Mouse (Mus musculus) lung, postnatal 0 days (tissue): ENCODE measurements around the gene Plxnb2. TPM values are rescaled to one million over a fixed set of nuclear protein-coding genes. Genes with fewer than 3 reads are reported as not detected.

Source experiments
- ATAC-seq: fragments of 200-750 bp; cut with Nextera tagmentation; 2 replicates; pipeline ENCODE4 v1.8.0; 2017; ENCODE audit warnings: moderate library complexity
- DNase-seq: peaks from one replicate; pipeline ENCODE4 v3.0.0-alpha.2; 2016; ENCODE audit warnings: low spot score
- H3K27ac ChIP-seq: fragments of 300-500 bp; sonication (generic); 2 replicates; pipeline ENCODE4 v1.5.1; 2014; ENCODE audit warnings: antibody characterized with exemption, mild to moderate bottlenecking, low read length, mixed read lengths
- H3K27me3 ChIP-seq: fragments of 300-500 bp; sonication (generic); replicated peaks from 2 replicates; pipeline ENCODE4 v1.6.1; 2014; ENCODE audit warnings: low read length, mixed read lengths; ENCODE audit not compliant: insufficient read depth
- H3K36me3 ChIP-seq: fragments of 300-500 bp; sonication (generic); 2 replicates; pipeline ENCODE4 v1.6.1; 2014; ENCODE audit warnings: low read length, mixed read lengths; ENCODE audit not compliant: insufficient read depth
- H3K4me1 ChIP-seq: fragments of 300-500 bp; sonication (generic); 2 replicates; pipeline ENCODE4 v1.6.1; 2014; ENCODE audit warnings: antibody characterized with exemption, low read depth, low read length, mixed read lengths; ENCODE audit not compliant: insufficient read depth
- H3K4me2 ChIP-seq: fragments of 300-500 bp; sonication (generic); replicated peaks from 2 replicates; pipeline ENCODE4 v1.6.1; 2014; ENCODE audit warnings: low read depth, mild to moderate bottlenecking, low read length, moderate library complexity, mixed read lengths
- H3K4me3 ChIP-seq: fragments of 300-500 bp; sonication (generic); 2 replicates; pipeline ENCODE4 v1.5.1; 2014; ENCODE audit warnings: low read depth, low read length
- H3K9ac ChIP-seq: fragments of 300-500 bp; sonication (generic); replicated peaks from 2 replicates; pipeline ENCODE4 v1.6.1; 2014; ENCODE audit warnings: low read depth, mild to moderate bottlenecking
- H3K9me3 ChIP-seq: fragments of 300-500 bp; sonication (generic); 2 replicates; pipeline ENCODE4 v1.6.1; 2016; ENCODE audit warnings: low read length, mixed read lengths
- CTCF ChIP-seq: IDR thresholded peaks from 2 replicates; pipeline ENCODE4 v1.5.1; 2016; ENCODE audit warnings: antibody characterized with exemption, mild to moderate bottlenecking
- EP300 ChIP-seq: IDR thresholded peaks from 2 replicates; pipeline ENCODE4 v1.6.1; 2016; ENCODE audit warnings: antibody characterized with exemption, mild to moderate bottlenecking, control low read depth
- WGBS: fragments of 180-500 bp; shearing (Covaris S2); extraction: QIAGEN DNeasy Blood & Tissue Kit; methylation state at CpG from one replicate; pipeline ENCODE4 v1.1.7; 2014; 5-methylcytosine and 5-hydroxymethylcytosine counted together
- polyA plus RNA-seq: library from polyadenylated mRNA; unstranded; fragments of >200 nt; fragmentation: Nextera tagmentation; extraction: Ambion mirVana; gene quantifications from 2 replicates; pipeline ENCODE4 v1.2.1, GENCODE M21; 2015

Gene Plxnb2
- polyA plus RNA-seq, result 73.1 and 104 TPM in 2 replicates

- H3K27ac ChIP-seq, result peak within 1 kb of the TSS; percentile 90
- peaks cover 41% of the 10 kb centered on the region for H3K4me1 ChIP-seq
- H3K4me3 ChIP-seq, result peak within 1 kb of the TSS; percentile 70
- no peaks in the 10 kb centered on the region for H3K9me3 ChIP-seq
- peak within 1 kb of the TSS; percentile 56 for H3K9ac ChIP-seq
- no peaks in the 10 kb centered on the region for H3K36me3 ChIP-seq
- ATAC-seq (peak; percentile 87), DNase-seq (peak; percentile 94)
- H3K27me3 ChIP-seq, result no peaks in the 10 kb centered on the region
- H3K4me2 ChIP-seq, result peak within 1 kb of the TSS; percentile 81
- WGBS, result under 1% methylated on average over 37 of the region's 72 CpGs
- TF ChIP-seq EP300 (no peak), CTCF (no peak)
Measured at GRCm38 (mm10) chr15:89180571-89181229, at the start of gene Plxnb2. TSS of gene Plxnb2 (minus strand) at chr15:89180788.

- no peak overlapping the region for H3K4me2 ChIP-seq
- ATAC-seq (no peak), DNase-seq (no peak)
- H3K36me3 ChIP-seq, result no peaks in the 10 kb centered on the region
- H3K4me1 ChIP-seq, result peaks cover 4% of the 10 kb centered on the region; the same call in 1 of the 2 replicates
- H3K27me3 ChIP-seq, result no peaks in the 10 kb centered on the region
- H3K27ac ChIP-seq, result no peak overlapping the region
- no peaks in the 10 kb centered on the region for H3K9me3 ChIP-seq
- no peak overlapping the region for H3K4me3 ChIP-seq
- H3K9ac ChIP-seq, result no peak overlapping the region
- 85% methylated on average over 2 of the region's 2 CpGs for WGBS
- TF ChIP-seq EP300, result no peak
- no peak for TF ChIP-seq CTCF
Measured at GRCm38 (mm10) chr15:89215611-89216233, 35.1 kb upstream of the Plxnb2 start.

GRCm38 (mm10) chr15:89214953-89215352 lies 34.4 kb upstream of the Plxnb2 start:
- ATAC-seq, result no peak
- Histone ChIP-seq H3K4me3 (no peak overlapping the region), H3K36me3 (no peaks in the 10 kb centered on the region), H3K27ac (no peak overlapping the region), H3K4me1 (peaks cover 4% of the 10 kb centered on the region; the same call in 1 of the 2 replicates), H3K9ac (no peak overlapping the region), H3K4me2 (no peak overlapping the region), H3K9me3 (no peaks in the 10 kb centered on the region), H3K27me3 (no peaks in the 10 kb centered on the region)
- no peak for TF ChIP-seq CTCF
- TF ChIP-seq EP300, result no peak
- 94% methylated on average over 3 of the region's 3 CpGs for WGBS
- DNase-seq, result no peak

GRCm38 (mm10) chr15:89213517-89213916 lies 32.9 kb upstream of the Plxnb2 start:
- 82% methylated on average over 3 of the region's 3 CpGs for WGBS
- TF ChIP-seq CTCF, result no peak
- no peak for TF ChIP-seq EP300
- DNase-seq (no peak), ATAC-seq (no peak)
- Histone ChIP-seq H3K4me2 (no peak overlapping the region), H3K4me1 (peaks cover 4% of the 10 kb centered on the region; the same call in 1 of the 2 replicates), H3K36me3 (no peaks in the 10 kb centered on the region), H3K27me3 (no peaks in the 10 kb centered on the region), H3K27ac (no peak overlapping the region), H3K9me3 (no peaks in the 10 kb centered on the region), H3K4me3 (no peak overlapping the region), H3K9ac (no peak overlapping the region)

GRCm38 (mm10) chr15:89212495-89212894 lies 31.9 kb upstream of the Plxnb2 start:
- TF ChIP-seq CTCF (no peak), EP300 (no peak)
- H3K36me3 ChIP-seq, result no peaks in the 10 kb centered on the region
- peak overlapping the region; percentile 60 for H3K4me2 ChIP-seq
- 70% methylated on average over 6 of the region's 6 CpGs for WGBS
- H3K27ac ChIP-seq, result no peak overlapping the region
- no peaks in the 10 kb centered on the region for H3K9me3 ChIP-seq
- H3K27me3 ChIP-seq, result no peaks in the 10 kb centered on the region
- H3K4me1 ChIP-seq, result peaks cover 4% of the 10 kb centered on the region; the same call in 1 of the 2 replicates
- DNase-seq, result no peak
- peak overlapping the region; percentile 90; the same call in 1 of the 2 replicates for H3K4me3 ChIP-seq
- no peak for ATAC-seq
- H3K9ac ChIP-seq, result no peak overlapping the region

- Histone ChIP-seq H3K4me1 (peaks cover 4% of the 10 kb centered on the region; the same call in 1 of the 2 replicates), H3K9ac (peak overlapping the region; percentile 86), H3K4me3 (peak overlapping the region; percentile 90), H3K36me3 (no peaks in the 10 kb centered on the region), H3K4me2 (peak overlapping the region; percentile 60), H3K27ac (peak overlapping the region; percentile 84), H3K9me3 (no peaks in the 10 kb centered on the region), H3K27me3 (no peaks in the 10 kb centered on the region)
- DNase-seq, result peak; percentile 56
- peak; percentile 41 for ATAC-seq
- TF ChIP-seq EP300 (no peak), CTCF (no peak)
- WGBS, result 5% methylated on average over 33 of the region's 35 CpGs
Measured at GRCm38 (mm10) chr15:89211716-89212461, 31.3 kb upstream of the Plxnb2 start.
